Mouse (Mus musculus) lung, postnatal 0 days (tissue): ENCODE measurements around the gene Pard3b. TPM values are rescaled to one million over a fixed set of nuclear protein-coding genes. Genes with fewer than 3 reads are reported as not detected.
A peak's percentile ranks its signal among the peaks of the same experiment; 100 is the strongest.

ENCODE experiments used
- ATAC-seq: fragments of 200-750 bp; cut with Nextera tagmentation; 2 replicates; pipeline ENCODE4 v1.8.0; 2017; ENCODE audit warnings: moderate library complexity
- DNase-seq: peaks from one replicate; pipeline ENCODE4 v3.0.0-alpha.2; 2016; ENCODE audit warnings: low spot score
- H3K27ac ChIP-seq: fragments of 300-500 bp; sonication (generic); 2 replicates; pipeline ENCODE4 v1.5.1; 2014; ENCODE audit warnings: antibody characterized with exemption, mild to moderate bottlenecking, low read length, mixed read lengths
- H3K27me3 ChIP-seq: fragments of 300-500 bp; sonication (generic); replicated peaks from 2 replicates; pipeline ENCODE4 v1.6.1; 2014; ENCODE audit warnings: low read length, mixed read lengths; ENCODE audit not compliant: insufficient read depth
- H3K36me3 ChIP-seq: fragments of 300-500 bp; sonication (generic); 2 replicates; pipeline ENCODE4 v1.6.1; 2014; ENCODE audit warnings: low read length, mixed read lengths; ENCODE audit not compliant: insufficient read depth
- H3K4me1 ChIP-seq: fragments of 300-500 bp; sonication (generic); 2 replicates; pipeline ENCODE4 v1.6.1; 2014; ENCODE audit warnings: antibody characterized with exemption, low read depth, low read length, mixed read lengths; ENCODE audit not compliant: insufficient read depth
- H3K4me2 ChIP-seq: fragments of 300-500 bp; sonication (generic); replicated peaks from 2 replicates; pipeline ENCODE4 v1.6.1; 2014; ENCODE audit warnings: low read depth, mild to moderate bottlenecking, low read length, moderate library complexity, mixed read lengths
- H3K4me3 ChIP-seq: fragments of 300-500 bp; sonication (generic); 2 replicates; pipeline ENCODE4 v1.5.1; 2014; ENCODE audit warnings: low read depth, low read length
- H3K9ac ChIP-seq: fragments of 300-500 bp; sonication (generic); replicated peaks from 2 replicates; pipeline ENCODE4 v1.6.1; 2014; ENCODE audit warnings: low read depth, mild to moderate bottlenecking
- H3K9me3 ChIP-seq: fragments of 300-500 bp; sonication (generic); 2 replicates; pipeline ENCODE4 v1.6.1; 2016; ENCODE audit warnings: low read length, mixed read lengths
- CTCF ChIP-seq: IDR thresholded peaks from 2 replicates; pipeline ENCODE4 v1.5.1; 2016; ENCODE audit warnings: antibody characterized with exemption, mild to moderate bottlenecking
- EP300 ChIP-seq: IDR thresholded peaks from 2 replicates; pipeline ENCODE4 v1.6.1; 2016; ENCODE audit warnings: antibody characterized with exemption, mild to moderate bottlenecking, control low read depth
- WGBS: fragments of 180-500 bp; shearing (Covaris S2); extraction: QIAGEN DNeasy Blood & Tissue Kit; methylation state at CpG from one replicate; pipeline ENCODE4 v1.1.7; 2014; 5-methylcytosine and 5-hydroxymethylcytosine counted together
- polyA plus RNA-seq: library from polyadenylated mRNA; unstranded; fragments of >200 nt; fragmentation: Nextera tagmentation; extraction: Ambion mirVana; gene quantifications from 2 replicates; pipeline ENCODE4 v1.2.1, GENCODE M21; 2015

Gene Pard3b
- polyA plus RNA-seq, 1 experiment from 2014 or later, result 19.1 TPM

- H3K4me2 ChIP-seq, result no peak overlapping the region
- H3K4me3 ChIP-seq, result no peak overlapping the region
- no peak overlapping the region for H3K27ac ChIP-seq
- no peak overlapping the region for H3K9ac ChIP-seq
- H3K27me3 ChIP-seq, result no peaks in the 10 kb centered on the region
- TF ChIP-seq CTCF (no peak), EP300 (no peak)
- no peaks in the 10 kb centered on the region for H3K9me3 ChIP-seq
- no peaks in the 10 kb centered on the region for H3K4me1 ChIP-seq
- no peak for DNase-seq
- no peaks in the 10 kb centered on the region for H3K36me3 ChIP-seq
- WGBS, result 75% methylated on average over 5 of the region's 5 CpGs
- no peak for ATAC-seq
Observed at GRCm38 (mm10) chr1:61796296-61796695, 157.7 kb downstream of the Pard3b start.

- H3K27me3 ChIP-seq, result no peaks in the 10 kb centered on the region
- H3K9me3 ChIP-seq, result no peaks in the 10 kb centered on the region
- no peaks in the 10 kb centered on the region for H3K4me1 ChIP-seq
- ATAC-seq (no peak), DNase-seq (peak; percentile 4)
- TF ChIP-seq EP300, result no peak
- H3K36me3 ChIP-seq, result no peaks in the 10 kb centered on the region
- no peak overlapping the region for H3K4me3 ChIP-seq
- H3K27ac ChIP-seq, result no peak overlapping the region
- no peak overlapping the region for H3K9ac ChIP-seq
- H3K4me2 ChIP-seq, result no peak overlapping the region
- WGBS, result 3% methylated on average over 1 of the region's 1 CpGs
Observed at GRCm38 (mm10) chr1:61820213-61820612, 181.6 kb downstream of the Pard3b start.

- ATAC-seq (no peak), DNase-seq (no peak)
- 92% methylated on average over 3 of the region's 3 CpGs for WGBS
- no peak overlapping the region for H3K9ac ChIP-seq
- no peaks in the 10 kb centered on the region for H3K27me3 ChIP-seq
- no peak overlapping the region for H3K4me2 ChIP-seq
- H3K36me3 ChIP-seq, result no peaks in the 10 kb centered on the region
- H3K27ac ChIP-seq, result no peak overlapping the region
- TF ChIP-seq EP300, result no peak
- no peak for TF ChIP-seq CTCF
- H3K9me3 ChIP-seq, result no peaks in the 10 kb centered on the region
- no peak overlapping the region for H3K4me3 ChIP-seq
- H3K4me1 ChIP-seq, result no peaks in the 10 kb centered on the region
Observed at GRCm38 (mm10) chr1:61825560-61826191, 187.1 kb downstream of the Pard3b start.

GRCm38 (mm10) chr1:61837006-61837544, 198.5 kb downstream of the Pard3b start:
- Histone ChIP-seq H3K9ac (no peak overlapping the region), H3K4me1 (no peaks in the 10 kb centered on the region), H3K27me3 (no peaks in the 10 kb centered on the region), H3K36me3 (no peaks in the 10 kb centered on the region), H3K4me3 (no peak overlapping the region), H3K9me3 (no peaks in the 10 kb centered on the region), H3K27ac (no peak overlapping the region), H3K4me2 (no peak overlapping the region)
- no peak for TF ChIP-seq EP300
- TF ChIP-seq CTCF, result no peak
- DNase-seq, result peak; percentile 5
- no peak for ATAC-seq
- 55% methylated on average over 6 of the region's 6 CpGs for WGBS

- Histone ChIP-seq H3K4me1 (no peaks in the 10 kb centered on the region), H3K27me3 (no peaks in the 10 kb centered on the region), H3K4me2 (no peak overlapping the region), H3K9me3 (no peaks in the 10 kb centered on the region), H3K27ac (no peak overlapping the region), H3K9ac (no peak overlapping the region), H3K4me3 (no peak overlapping the region), H3K36me3 (no peaks in the 10 kb centered on the region)
- no peak for DNase-seq
- no peak for ATAC-seq
- TF ChIP-seq CTCF (no peak), EP300 (no peak)
Observed at GRCm38 (mm10) chr1:61846606-61847005, 208.0 kb downstream of the Pard3b start.

GRCm38 (mm10) chr1:61849029-61849714, 210.5 kb downstream of the Pard3b start:
- H3K36me3 ChIP-seq, result no peaks in the 10 kb centered on the region
- no peaks in the 10 kb centered on the region for H3K4me1 ChIP-seq
- no peak overlapping the region for H3K4me3 ChIP-seq
- H3K4me2 ChIP-seq, result no peak overlapping the region
- TF ChIP-seq CTCF (no peak), EP300 (no peak)
- 56% methylated on average over 6 of the region's 6 CpGs for WGBS
- no peaks in the 10 kb centered on the region for H3K27me3 ChIP-seq
- no peak overlapping the region for H3K9ac ChIP-seq
- ATAC-seq, result no peak
- H3K27ac ChIP-seq, result no peak overlapping the region
- DNase-seq, result no peak
- no peaks in the 10 kb centered on the region for H3K9me3 ChIP-seq
